Mouse (Mus musculus): ENCODE measurements around the gene Ryk.

Ryk gene

DNA sequence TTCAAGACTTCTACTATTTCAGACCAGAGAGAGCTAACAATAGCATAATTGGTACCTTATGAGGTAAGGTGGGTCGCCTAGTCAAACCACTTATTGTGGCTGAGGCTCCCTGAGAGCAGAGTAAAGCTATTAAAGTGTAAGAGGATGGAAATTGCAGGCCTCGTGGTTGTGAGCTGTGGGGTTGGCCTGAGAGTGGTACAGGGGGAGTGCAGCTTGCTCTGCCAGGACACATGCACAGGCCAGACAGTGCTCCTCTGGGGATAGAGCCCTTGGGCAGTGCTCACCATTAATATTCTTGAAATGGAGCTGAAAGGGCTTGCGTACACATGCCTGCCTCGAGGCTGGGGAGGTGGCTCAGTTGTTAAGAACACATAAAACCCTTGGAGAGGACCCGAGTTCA lies 23.6 kb downstream of the Ryk start:
- no peak for DNase-seq (ENCODE audit: low spot score)

DNA sequence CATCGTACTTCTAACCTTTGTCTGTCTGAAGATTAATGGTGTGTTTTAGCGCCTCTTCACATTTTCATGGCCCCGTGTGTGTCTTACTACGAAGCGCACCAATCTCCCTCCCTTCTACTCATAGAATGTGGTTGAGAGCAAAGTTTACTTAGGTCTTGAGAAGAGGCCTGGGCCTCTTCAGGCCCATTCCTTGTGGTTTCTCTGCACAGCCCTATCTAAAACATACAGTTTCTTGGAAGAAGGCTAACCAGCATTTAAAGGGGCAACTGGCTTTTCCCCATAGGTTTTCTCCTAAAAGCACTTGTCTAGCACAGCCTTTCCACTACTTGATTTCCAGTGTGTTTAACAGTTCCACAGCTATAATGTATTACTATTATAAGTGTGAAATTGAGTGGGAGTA lies 24.7 kb downstream of the Ryk start:
- no peak for DNase-seq (ENCODE audit: low spot score)

DNA sequence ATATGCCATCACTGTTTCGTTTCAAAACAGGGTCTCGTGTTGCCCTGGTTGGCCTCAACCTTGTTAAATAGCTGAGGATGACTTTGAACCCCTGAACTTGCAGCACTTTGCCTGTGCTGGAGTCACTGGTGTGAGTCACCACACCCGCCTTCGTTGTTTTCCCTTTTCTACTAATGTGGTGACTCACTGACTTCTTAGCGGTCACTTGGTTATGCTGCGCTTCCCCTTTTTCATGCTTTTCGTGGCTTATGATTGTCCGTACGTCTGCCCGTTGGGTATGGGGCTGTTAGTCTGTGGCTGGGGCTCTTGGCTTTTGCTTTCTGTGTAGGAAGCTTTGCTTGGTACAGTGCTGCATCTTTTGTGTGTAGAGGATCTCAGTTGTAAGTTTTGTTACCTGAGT lies 25.2 kb downstream of the Ryk start:
- no peak for DNase-seq (ENCODE audit: low spot score)

DNA sequence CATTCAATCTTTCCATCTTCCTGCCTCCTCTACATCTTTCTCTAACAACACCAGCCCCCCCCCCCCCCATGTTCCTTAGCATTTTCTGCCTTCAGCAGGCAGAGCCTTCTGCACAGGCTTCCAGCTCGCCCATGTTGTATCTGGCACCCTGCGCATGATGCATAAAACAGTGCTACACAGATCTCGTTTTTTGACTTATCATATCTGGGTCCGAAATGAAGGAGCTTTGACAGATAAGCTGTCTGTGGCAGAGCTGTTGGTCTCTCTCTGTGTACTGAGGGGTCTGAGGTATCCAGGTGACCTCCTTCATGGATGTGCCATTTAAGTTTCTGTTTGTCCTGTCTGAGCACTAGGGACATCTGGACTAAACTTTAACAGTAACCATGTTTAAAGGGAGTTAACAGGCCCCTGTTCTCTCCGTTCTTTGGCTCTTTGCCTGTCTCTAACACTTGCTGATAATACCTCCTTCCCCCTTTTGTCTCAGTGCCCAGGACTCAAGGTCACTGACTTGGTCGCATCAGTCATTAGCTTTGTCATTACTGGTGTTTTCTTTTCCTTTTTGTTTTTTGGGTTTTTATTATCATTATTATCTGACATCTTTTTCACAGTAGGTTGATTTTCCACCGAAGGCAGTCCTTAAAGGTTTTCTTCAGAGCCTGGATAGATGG lies 26.2 kb downstream of the Ryk start:
- no peak for DNase-seq (ENCODE audit: low spot score)

DNA sequence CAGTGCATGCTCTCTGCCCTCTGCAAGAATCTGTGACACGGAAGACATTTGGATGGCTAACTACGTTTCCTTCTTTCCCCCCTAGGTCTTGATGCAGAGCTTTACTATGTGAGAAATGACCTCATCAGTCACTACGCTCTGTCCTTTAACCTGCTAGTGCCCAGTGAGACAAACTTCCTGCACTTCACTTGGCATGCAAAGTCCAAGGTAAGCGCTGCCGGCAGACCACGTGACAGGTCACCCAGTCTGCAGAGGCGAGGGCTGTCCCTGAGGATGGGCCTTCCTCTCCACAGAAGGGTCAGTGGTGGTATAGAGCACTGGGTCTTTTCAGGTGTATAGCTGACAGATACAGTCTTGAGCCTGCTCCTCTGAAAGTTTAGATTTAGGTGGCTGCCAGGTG lies 27.1 kb downstream of the Ryk start:
- DNase-seq (ENCODE audit: low spot score), result no peak

DNA sequence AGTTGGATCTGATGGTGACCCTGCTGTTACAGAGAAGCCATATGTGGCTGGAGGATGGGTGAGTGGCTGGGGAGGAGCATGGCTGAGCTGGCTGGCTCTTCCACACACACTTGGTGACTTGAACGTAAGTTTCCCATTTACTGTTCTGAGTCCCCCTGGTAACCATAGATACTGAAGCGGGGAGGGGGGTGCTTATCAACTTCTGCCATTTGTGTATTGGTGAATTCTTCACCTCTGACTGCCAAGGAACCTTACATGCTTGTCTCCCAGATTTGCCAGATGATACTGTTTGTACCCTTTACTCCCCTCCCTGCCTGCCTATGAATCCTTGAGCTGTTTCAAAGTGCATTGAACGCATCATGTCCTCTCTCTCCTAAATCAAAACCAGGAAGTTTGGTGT lies 27.5 kb downstream of the Ryk start:
- DNase-seq (ENCODE audit: low spot score), result no peak

DNA sequence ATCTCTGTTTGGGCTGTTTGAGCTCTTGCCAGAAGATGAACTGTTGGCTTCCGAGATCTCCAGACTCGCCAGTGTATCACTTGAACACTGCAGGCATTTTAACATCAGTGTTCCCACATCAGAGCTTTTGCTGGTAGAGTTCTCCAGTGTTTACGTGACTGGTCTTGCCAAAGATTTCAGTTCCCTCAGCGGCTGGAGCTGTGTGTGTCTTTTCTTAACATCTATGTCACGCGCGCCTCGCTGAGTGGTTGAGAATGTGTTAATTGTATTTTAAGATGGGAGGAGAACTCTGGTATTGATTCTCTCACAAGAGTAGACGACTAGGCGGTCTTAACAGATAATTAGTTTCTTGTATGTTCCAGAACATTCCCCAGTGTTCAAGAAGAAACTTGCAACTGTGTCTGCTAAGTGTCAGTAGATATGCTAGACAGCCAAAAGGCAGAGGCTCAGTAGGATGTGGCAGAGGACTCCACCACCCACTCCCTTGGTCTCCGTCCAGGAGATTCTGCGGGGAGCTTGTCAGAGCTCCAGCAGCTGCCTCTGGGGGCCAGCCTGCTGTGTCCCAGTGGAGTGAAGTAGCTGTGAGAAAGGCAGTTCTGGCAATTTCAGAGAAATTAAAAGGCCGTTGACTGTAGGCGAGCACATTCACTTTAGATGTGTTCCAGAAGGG lies 29.3 kb downstream of the Ryk start:
- DNase-seq (ENCODE audit: low spot score), result peak; percentile 51

DNA sequence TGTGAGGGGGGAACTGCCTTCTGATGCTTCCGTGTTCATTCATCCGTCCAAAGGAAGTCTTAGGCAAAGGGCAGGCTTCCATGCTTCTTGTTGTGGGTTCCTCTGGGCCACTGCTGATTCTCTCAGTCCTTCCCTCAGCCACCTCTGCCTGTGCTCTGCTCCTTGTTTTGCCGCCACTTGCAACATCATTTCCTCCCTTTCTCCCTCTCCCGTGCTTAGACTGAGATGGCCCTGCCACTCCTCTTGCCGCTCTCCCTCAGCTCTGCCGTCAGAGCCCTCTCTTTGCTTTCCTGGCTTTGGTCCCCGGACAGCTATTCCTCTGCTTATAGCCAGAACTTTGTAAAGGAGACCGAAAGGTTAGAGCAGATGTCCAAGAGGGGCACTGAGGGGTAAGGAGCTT lies 30.2 kb downstream of the Ryk start:
- DNase-seq (ENCODE audit: low spot score), result no peak

DNA sequence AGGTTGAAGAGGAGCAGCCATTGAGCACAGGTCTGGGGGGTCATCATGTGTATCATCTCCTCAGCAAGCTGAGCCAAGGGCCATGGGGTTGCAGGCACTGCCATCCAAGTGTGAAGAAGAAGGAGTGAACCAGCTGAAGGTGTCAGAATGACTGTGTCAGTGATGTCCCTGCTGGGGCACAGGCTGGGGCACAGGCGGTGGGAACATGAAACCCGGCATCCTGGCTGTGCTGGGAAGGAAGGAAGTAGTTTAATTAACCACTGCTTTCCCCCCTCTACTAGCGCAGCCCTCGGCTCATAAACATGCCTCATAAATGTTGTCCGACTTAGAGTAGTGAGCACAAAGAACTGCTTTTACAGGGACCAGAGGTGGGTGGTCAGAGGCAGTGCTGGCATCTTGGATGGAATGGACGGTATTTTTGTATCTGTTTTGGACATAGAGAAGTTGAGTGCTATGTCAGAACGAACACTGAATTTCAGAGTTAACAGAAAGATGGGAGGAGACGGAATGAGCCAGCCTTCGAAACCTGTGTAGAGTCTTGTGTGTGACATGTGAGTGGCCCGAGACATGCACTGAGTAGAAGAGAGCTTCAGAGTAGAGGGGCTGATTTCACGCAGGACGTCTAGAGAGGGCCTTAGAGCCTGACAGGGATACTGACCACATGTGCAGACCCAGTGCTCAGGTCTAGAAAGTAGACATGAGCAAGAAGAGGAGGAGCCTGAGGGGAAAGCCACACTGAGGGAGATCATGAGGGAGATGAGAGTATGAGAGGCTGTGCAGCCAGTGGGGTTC lies 31.4 kb downstream of the Ryk start:
- DNase-seq (ENCODE audit: low spot score), result no peak

DNA sequence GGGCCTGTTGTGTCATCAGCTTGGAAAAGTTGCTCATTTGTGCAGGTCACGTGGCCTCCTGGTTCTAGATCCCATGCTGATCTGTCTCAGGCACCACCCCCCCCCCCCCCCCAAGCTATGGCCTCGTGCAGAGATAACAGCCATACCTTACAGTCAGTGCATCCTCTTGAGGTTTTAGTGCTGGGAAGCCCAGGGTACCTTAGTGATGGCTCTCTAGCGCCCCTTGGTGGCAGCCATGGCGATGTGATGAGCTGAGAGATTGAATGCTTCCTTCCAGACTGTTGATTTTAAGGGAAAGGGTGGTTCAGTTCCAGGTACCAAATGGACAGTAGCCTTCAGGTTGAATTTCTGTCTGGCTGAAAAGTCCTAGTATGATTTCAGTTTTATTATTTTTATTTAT lies 32.2 kb downstream of the Ryk start:
- DNase-seq (ENCODE audit: low spot score), result peak; percentile 79

DNA sequence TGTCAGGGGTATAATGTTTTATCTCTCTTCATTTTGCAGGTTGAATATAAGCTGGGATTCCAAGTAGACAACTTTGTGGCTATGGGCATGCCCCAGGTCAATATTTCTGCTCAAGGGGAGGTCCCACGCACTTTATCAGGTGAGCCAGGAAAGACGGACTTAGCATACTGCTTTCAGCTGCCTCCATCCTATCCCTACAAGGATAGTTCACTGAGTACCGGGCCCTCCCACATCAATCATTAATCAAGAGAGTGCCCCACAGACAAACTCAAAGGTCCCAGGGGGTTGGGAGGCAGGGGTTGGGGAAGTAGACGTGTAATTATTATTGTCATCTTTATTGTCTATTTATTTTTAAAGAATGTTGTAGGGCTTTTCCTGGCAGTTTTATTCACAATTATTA lies 32.8 kb downstream of the Ryk start:
- DNase-seq (ENCODE audit: low spot score), result no peak

DNA sequence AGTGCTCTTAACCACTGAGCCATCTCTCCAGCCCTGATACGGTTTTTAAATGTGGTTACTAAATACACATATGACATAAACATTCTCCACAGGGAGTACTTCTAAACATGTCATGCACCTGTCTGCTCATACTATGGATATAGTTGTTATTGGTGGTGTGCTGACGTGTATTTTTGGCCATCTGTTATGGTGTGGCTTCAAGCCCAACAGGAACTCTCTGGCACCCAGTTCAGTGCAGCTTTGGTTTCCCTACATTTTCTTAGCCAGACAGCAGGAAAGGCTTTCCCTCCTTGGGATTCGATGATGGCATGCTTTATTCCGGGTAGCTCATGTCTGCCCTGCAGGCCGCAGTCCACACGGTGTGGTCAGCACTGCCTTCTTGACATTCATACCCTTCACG lies 33.7 kb downstream of the Ryk start:
- DNase-seq (ENCODE audit: low spot score), result no peak

DNA sequence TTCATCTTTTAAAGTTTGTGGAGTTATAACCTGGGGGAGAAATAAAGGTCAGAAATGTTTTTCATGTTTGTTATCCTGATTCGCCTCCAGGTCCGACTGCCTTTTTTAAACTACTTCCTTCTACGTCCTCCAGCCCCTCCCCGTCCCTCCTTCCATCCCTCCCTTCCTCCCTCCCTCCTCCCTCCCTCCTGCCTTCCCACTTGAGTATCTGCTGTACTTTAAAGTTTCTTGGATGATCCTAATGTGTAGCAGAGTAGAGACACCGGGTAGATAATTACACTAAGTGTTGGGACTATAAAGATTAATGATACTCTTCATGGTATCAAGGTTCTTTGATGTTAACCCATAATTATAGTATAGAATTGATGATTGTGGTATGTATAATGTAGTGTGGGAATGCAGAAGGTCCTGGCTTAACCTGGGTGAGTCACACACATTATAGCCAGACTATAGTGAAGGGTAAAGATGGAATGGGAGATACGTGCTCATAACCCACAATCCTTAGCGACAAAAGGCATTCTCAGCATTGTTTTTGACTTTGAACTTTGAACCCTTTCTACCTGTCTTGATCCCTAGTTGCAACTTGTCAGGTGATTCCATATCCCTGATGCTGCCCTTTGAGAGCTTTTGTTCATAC lies 41.5 kb downstream of the Ryk start:
- no peak for DNase-seq (ENCODE audit: low spot score)

DNA sequence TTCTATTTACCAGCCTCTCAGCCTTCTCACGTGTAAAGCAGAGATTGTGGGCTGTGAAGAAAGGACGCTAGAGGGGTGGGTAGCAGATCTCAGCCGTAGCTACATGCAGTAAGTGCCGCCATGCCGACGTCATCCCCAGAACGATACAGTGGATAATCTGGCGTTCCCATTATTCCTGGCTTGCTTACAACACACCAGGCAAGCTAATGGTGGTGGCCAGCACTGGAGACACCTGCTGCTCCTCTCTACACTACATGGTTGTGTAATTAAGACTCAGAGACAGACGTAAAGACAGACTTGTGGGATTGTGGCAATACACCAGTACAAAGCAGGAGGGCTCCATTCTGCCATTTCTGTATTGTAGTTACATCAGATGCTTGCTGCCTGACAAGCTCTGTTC lies 43.2 kb downstream of the Ryk start:
- DNase-seq (ENCODE audit: low spot score), result no peak

DNA sequence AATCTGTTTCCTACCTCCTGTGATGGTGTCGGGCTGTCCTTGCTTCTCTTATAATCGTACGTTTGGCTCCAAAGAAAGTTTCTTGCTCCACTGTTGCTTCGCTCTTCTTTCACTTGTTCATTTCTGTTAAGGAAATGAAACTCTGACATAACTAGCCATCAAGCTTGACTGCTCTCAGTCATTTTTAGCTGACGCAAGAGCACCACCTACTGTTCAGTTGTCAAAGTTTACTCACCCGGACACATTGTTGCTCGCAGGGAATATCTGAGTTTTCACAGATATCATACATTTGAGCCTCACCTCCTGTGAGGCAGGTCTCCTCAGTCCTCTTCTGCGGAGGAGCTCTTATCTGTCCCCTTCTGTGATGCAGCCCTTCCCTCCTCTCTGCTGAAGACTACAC lies 44.8 kb downstream of the Ryk start:
- peak; percentile 59 for DNase-seq (ENCODE audit: low spot score)

DNA sequence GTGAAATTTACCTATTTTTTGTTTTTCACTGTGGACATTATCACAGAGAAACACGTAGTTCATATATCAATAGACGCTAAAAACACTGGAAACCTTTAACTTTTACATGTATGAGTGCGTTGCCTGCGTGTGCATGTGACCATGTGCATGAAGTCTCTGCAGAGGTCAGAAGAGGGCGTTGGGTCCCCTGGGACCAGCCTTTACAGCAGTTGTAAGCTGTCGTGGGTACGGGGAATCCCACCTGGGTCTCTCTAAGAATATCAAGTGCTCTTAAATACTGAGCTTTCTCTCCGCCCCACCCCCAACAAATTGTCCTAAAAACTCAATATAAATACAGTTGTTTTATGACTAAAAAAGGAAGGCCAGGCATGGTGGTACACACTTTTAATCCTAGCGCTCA lies 50.0 kb downstream of the Ryk start:
- no peak for DNase-seq (ENCODE audit: low spot score)

DNA sequence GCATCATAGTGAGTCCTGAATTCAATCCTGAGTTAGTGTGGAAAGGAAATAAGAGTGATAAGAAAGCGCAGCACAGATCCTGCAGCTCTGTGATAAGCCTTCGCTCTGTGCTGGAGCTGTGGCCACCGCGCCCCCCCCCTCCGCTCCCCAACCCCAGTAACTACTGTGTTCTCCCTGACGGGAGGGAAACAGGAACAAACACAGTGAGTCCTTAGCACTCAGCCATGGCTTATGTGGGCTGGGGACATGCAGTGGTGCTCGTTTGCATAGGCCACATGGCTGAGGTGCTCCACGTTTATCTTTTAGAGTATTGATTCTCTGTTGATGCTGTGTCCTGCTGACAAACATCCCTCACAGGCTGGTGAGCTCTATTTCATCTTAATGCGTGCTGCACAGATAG lies 55.4 kb downstream of the Ryk start:
- no peak for DNase-seq (ENCODE audit: low spot score)

DNA sequence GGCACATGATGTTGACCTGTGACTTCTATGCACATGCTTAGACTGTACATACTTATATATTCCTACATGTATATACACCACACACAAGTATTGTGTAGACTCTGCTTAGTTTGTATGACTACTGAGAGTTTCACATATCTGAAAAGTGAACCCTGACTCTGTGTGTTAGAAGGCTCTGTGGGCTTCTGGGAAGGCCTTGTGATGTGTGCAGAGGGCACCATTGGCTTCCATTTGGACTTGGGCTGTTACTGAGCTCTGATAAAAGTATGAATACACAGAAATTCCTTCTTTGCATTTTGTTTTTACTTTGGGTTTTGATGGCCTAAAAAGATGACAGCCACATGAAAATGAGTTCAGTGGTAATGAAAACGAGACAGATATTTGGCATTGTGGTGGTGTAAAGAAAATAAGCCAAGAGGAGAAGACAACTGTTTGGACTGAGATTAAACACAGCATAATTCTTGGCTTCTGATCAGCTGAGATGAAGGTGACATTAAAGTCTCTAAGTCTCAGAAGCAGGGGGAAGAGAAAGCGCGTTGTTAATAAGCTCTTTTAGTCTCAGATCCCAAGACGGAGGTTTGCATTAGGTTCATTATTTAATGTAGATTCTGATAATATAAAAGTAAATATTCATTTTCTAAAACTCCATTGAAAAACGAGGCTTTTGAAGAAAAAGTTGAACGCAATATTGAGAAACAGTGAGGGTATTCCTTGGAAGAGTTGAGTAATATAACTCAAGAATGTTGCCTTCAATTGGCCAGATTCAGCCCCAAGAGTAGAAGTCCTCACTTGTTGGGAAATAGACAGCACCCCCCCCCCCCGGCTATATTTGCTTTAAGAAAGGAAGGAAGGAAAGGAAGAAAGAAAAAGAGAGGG lies 58.0 kb downstream of the Ryk start:
- no peak for DNase-seq (ENCODE audit: low spot score)

DNA sequence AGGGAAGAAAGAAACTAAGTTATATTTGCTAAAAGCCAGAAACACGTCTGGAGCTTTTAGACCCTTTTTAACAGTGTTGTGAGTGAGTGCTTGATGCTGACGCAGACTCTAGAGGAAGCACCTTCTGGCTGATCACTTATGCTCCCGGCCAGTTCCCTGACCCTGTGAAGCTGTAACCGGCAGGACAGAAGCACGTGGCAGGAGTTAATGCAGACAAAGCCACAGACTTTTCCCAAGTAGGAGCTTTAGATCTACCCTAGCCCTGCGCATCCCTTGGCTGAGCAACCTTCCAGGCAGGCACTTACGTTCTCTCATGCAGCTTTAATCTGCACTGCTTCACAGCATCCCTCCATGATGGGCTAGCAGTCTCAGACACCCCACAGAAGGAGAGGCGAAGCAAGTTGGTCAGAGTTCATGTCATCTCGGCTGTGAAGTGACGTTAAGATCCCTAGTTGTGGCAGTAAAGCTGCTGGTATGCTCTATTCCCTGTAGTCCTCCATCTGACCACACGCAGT lies 58.7 kb downstream of the Ryk start:
- DNase-seq (ENCODE audit: low spot score), result no peak

DNA sequence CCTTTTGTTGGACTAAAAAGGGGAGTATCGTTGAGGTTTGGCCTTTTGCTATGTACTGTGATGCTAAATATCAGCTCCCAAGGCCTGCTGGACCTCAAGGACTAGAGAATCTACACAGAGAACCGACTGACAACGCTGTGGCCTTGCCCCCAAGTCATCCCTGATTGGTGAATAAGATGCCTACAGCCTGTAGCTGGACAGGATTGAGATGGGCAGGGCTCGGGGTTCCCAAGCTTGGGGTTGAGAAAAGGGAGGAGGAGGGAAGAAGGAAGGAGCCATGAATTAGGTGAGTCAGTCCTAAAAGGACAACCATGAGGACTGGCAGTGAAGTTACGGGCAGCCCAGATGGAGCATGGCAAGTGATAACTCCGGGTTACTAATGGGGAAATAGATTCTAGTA lies 65.2 kb downstream of the Ryk start:
- DNase-seq (ENCODE audit: low spot score), result no peak

DNA sequence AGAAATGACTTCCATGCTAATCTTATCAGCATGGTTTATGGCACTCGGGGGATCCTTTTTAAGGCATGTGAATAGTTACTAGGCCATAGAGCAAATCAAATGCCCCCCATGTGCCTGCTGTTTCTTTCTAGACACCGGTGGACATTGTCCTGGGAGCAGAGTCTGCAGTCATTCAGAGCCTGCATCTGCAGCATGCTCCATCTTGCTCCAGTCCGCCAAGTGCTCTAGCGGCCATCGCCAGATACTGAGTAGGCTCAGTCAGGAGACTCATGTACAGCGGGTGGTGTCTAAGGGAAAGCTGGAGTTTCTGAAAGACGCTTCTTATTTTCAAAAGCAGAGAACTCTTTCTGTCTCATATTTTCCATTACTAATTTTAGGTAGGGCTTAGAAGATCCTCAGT lies 67.6 kb downstream of the Ryk start:
- no peak for DNase-seq (ENCODE audit: low spot score)

DNA sequence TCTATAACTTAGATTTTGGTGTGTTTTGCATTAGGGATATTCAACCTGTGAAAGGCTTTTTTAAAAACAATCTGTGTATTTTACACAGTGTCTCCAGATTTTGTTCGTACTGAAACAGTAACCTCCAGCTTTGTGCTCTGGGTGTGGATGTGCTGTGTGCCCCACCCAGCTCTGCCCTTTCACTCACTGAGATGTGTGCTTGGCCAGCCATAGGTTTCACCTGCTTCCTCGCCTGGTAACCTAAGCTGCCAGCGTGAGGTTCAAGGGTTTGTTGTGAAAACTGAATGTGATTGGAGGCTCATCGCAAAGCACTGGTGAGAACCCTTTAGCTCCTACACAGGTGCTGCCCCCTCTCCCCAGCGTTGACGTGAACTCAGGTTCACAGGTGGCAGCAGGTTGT lies 70.2 kb downstream of the Ryk start:
- no peak for DNase-seq (ENCODE audit: low spot score)
